Mouse (Mus musculus): ENCODE data around the gene Amt.
A peak's percentile ranks its signal among the peaks of the same experiment; 100 is the strongest.

The Amt gene

GRCm38 (mm10) chr9:108338886-108339781, 42.5 kb downstream of the Amt start, which contains the start of gene Gpx1:
TSS of gene Gpx1 (plus strand) at chr9:108338903.
- peak; percentile 95 for DNase-seq (ENCODE audit: low read depth, low spot score)

GRCm38 (mm10) chr9:108339886-108340257, 43.2 kb downstream of the Amt start:
- DNase-seq (ENCODE audit: low read depth, low spot score), result no peak

GRCm38 (mm10) chr9:108340258-108341138, 43.8 kb downstream of the Amt start:
- DNase-seq (ENCODE audit: low read depth, low spot score), result peak; percentile 90

- no peak for DNase-seq (ENCODE audit: low read depth, low spot score)
Measured at GRCm38 (mm10) chr9:108341139-108341475, 44.5 kb downstream of the Amt start.

GRCm38 (mm10) chr9:108341801-108342200, 45.1 kb downstream of the Amt start:
- peak; percentile 43 for DNase-seq (ENCODE audit: low read depth, low spot score)

- no peak for DNase-seq (ENCODE audit: low read depth, low spot score)
Measured at GRCm38 (mm10) chr9:108342301-108342831, 45.7 kb downstream of the Amt start.

GRCm38 (mm10) chr9:108343331-108343730, 46.7 kb downstream of the Amt start:
- no peak for DNase-seq (ENCODE audit: low read depth, low spot score)

- DNase-seq (ENCODE audit: low read depth, low spot score), result no peak
Measured at GRCm38 (mm10) chr9:108343835-108344234, 47.2 kb downstream of the Amt start.

- DNase-seq (ENCODE audit: low read depth, low spot score), result no peak
Measured at GRCm38 (mm10) chr9:108344471-108344870, 47.8 kb downstream of the Amt start.

GRCm38 (mm10) chr9:108347024-108347423, 50.4 kb downstream of the Amt start:
- DNase-seq (ENCODE audit: low read depth, low spot score), result no peak

GRCm38 (mm10) chr9:108347540-108348289, 51.1 kb downstream of the Amt start, which contains the start of gene Usp4:
TSS of gene Usp4 (plus strand) at chr9:108347853.
- DNase-seq (ENCODE audit: low read depth, low spot score), result peak; percentile 80

GRCm38 (mm10) chr9:108348290-108348680, 51.6 kb downstream of the Amt start:
- DNase-seq (ENCODE audit: low read depth, low spot score), result no peak

GRCm38 (mm10) chr9:108349727-108350126, 53.1 kb downstream of the Amt start:
- DNase-seq (ENCODE audit: low read depth, low spot score), result no peak
